ENCODE assay signal across 10 mouse cellular contexts in the genomic region with DNA sequence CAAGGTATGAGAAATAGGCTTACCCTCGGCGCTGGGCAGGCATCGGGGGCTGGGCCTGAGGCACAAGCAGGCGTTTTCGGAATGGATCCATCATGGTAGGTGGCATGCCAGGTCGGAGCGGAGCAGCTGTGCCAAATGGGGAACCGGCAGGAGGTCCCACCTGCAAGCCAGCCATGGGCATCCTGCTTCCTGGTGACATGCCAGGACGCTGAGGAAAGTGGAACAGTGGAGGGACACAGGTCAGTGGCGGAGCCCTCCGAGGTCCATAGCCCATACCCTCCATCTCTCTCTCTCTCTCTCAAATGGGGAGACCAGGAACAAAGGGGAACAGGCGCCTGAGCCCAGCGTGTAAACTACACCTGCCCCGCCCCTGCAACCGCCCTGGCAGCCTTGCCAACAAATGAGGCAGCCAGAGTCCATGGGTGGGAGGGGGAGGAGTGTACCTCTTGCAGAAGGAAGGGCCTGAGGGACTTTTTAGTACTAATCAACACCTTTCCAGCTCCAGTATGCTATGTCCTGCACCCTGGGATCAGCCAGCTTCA. TPM values are rescaled to one million over a fixed set of nuclear protein-coding genes. Genes with fewer than 3 reads are reported as not detected.
DNase-seq lines count a peak whose midpoint lies in the region; ATAC-seq and TF ChIP-seq lines count a peak whose summit lies in the region.
"Had no signal": no experiment of that assay in that cellular context is flagged by ENCODE, and none has a peak within 500 bp of the region (broad histone marks: within the 10 kb centered on the region; RNA-seq: fewer than 3 reads in every experiment).

No protein-coding gene starts in this region.

- H3K4me1 ChIP-seq in liver, adult 2 months (ENCODE audit: control insufficient read depth, insufficient read depth, low read length): peaks cover 26% of the 10 kb centered on the region
- peaks cover 45% of the 10 kb centered on the region for H3K4me1 ChIP-seq in liver, embryonic 12.5 days
- peaks cover 43% of the 10 kb centered on the region for H3K4me1 ChIP-seq in neural tube, embryonic 12.5 days

- H3K27me3 ChIP-seq in liver, adult 2 months (ENCODE audit: control insufficient read depth, insufficient read depth, low read length): no peaks in the 10 kb centered on the region
- no peaks in the 10 kb centered on the region for H3K27me3 ChIP-seq in liver, embryonic 12.5 days (replicated peaks)
- no peaks in the 10 kb centered on the region for H3K27me3 ChIP-seq in neural tube, embryonic 12.5 days (replicated peaks)

- DNase-seq in liver, adult 2 months (ENCODE audit: extremely low read depth, low read depth, low spot score): peak; percentile 88
- peak; percentile 97 for DNase-seq in cerebellum, adult 11-12 months
- DNase-seq in forelimb bud, embryonic 11.5 days (ENCODE audit: low read depth, low spot score): peak; percentile 38
- DNase-seq in kidney, postnatal 25 days: peak; percentile 63 to 85
- no peak for DNase-seq in frontal cortex, adult 2 months (ENCODE audit: extremely low spot score in 1 of 2, low spot score in 1 of 2)
- DNase-seq in embryo, embryonic 10 days (ENCODE audit: low spot score): no peak

- TF ChIP-seq POLR2A in liver, adult 2 months (IDR thresholded peaks at IDR 0.05; ENCODE audit: extremely low read depth, insufficient read depth, low read length): no peak

- H3K4me2 ChIP-seq in liver, embryonic 12.5 days: no peak overlapping the region
- H3K4me2 ChIP-seq in neural tube, embryonic 12.5 days (replicated peaks): peak overlapping the region; percentile 45

- no peak for TF ChIP-seq CTCF in liver, adult 2 months (IDR thresholded peaks at IDR 0.05; ENCODE audit: low read depth, low read length)

- H3K4me3 ChIP-seq in liver, adult 2 months (ENCODE audit: insufficient read depth, low read depth, low read length): peak overlapping the region; percentile 56
- H3K4me3 ChIP-seq in liver, embryonic 12.5 days: no peak overlapping the region
- H3K4me3 ChIP-seq in neural tube, embryonic 12.5 days: no peak overlapping the region

- WGBS in liver, adult 2 months: 27% methylated on average over 15 of the region's 15 CpGs
- 76% methylated on average over 15 of the region's 15 CpGs for WGBS in liver, embryonic 12.5 days (ENCODE audit: insufficient replicate concordance)
- WGBS in neural tube, embryonic 12.5 days: 72% methylated on average over 15 of the region's 15 CpGs

- no peaks in the 10 kb centered on the region for H3K9me3 ChIP-seq in liver, embryonic 12.5 days (replicated peaks)
- H3K9me3 ChIP-seq in neural tube, embryonic 12.5 days: no peaks in the 10 kb centered on the region
- H3K9me3 ChIP-seq: G1E had no signal

- peaks cover 41% of the 10 kb centered on the region for H3K36me3 ChIP-seq in liver, adult 2 months (ENCODE audit: control insufficient read depth, insufficient read depth, low read length)
- peaks cover 67% of the 10 kb centered on the region for H3K36me3 ChIP-seq in liver, embryonic 12.5 days
- peaks cover 50% of the 10 kb centered on the region for H3K36me3 ChIP-seq in neural tube, embryonic 12.5 days

- no peak for ATAC-seq in liver, embryonic 12.5 days
- no peak for ATAC-seq in neural tube, embryonic 12.5 days (ENCODE audit: low FRiP score, low read depth)

- peaks cover 15% of the 10 kb centered on the region; the same call in 1 of the 2 replicates for H3K79me2 ChIP-seq in liver, adult 2 months (ENCODE audit: control insufficient read depth, insufficient read depth, low read length)

- peak overlapping the region; percentile 94 for H3K27ac ChIP-seq in liver, adult 2 months (replicated peaks; ENCODE audit: insufficient read depth, low read depth, low read length)
- H3K27ac ChIP-seq in liver, embryonic 12.5 days: no peak overlapping the region
- H3K27ac ChIP-seq in neural tube, embryonic 12.5 days: 0 out of 2 replicates have a peak overlapping the region, but pooled peaks have one; percentile 69

- H3K9ac ChIP-seq in liver, adult 2 months (ENCODE audit: low read depth, low read length): peak overlapping the region; percentile 53
- no peak overlapping the region for H3K9ac ChIP-seq in liver, embryonic 12.5 days
- no peak overlapping the region for H3K9ac ChIP-seq in neural tube, embryonic 12.5 days

RNA-seq across cellular contexts. Expression of a gene that starts 5.4 kb away (rescaled TPM):
- 70.1 and 70.3 TPM in 2 replicates for total RNA-seq in liver, adult 2 months (2014; rRNA removed)
- 67.3 and 84.8 TPM in 2 replicates for polyA plus RNA-seq in liver, adult 2 months (2012; rRNA removed)
- polyA plus RNA-seq in liver, embryonic 12.5 days (2016; fragmentation: Nextera tagmentation; extraction: Ambion mirVana): 52.4 and 55.2 TPM in 2 replicates
- polyA plus RNA-seq in neural tube, embryonic 12.5 days (2016; fragmentation: Nextera tagmentation; extraction: Ambion mirVana): 38.4 and 40.7 TPM in 2 replicates
- polyA plus RNA-seq in frontal cortex, adult 2 months (2012; rRNA removed): 32.1 and 33.5 TPM in 2 replicates

RNA-seq across cellular contexts. Expression of a gene that starts 9.1 kb away (rescaled TPM):
- total RNA-seq in liver, adult 2 months (2014; rRNA removed): not detected in 2 replicates
- not detected in 2 replicates for polyA plus RNA-seq in liver, adult 2 months (2012; rRNA removed)
- polyA plus RNA-seq in liver, embryonic 12.5 days (2016; fragmentation: Nextera tagmentation; extraction: Ambion mirVana): 0.57 and 0.83 TPM in 2 replicates
- 0.10 and 0.19 TPM in 2 replicates for polyA plus RNA-seq in neural tube, embryonic 12.5 days (2016; fragmentation: Nextera tagmentation; extraction: Ambion mirVana)
- 0.23 and 0.28 TPM in 2 replicates for polyA plus RNA-seq in frontal cortex, adult 2 months (2012; rRNA removed)
- total RNA-seq: G1E had no signal

RNA-seq across cellular contexts. Expression of a gene that starts 11.4 kb away (rescaled TPM):
- 60.3 and 65.2 TPM in 2 replicates for total RNA-seq in liver, adult 2 months (2014; rRNA removed)
- polyA plus RNA-seq in liver, adult 2 months (2012; rRNA removed): 37.7 and 43.2 TPM in 2 replicates
- polyA plus RNA-seq in liver, embryonic 12.5 days (2016; fragmentation: Nextera tagmentation; extraction: Ambion mirVana): 219 and 221 TPM in 2 replicates
- polyA plus RNA-seq in neural tube, embryonic 12.5 days (2016; fragmentation: Nextera tagmentation; extraction: Ambion mirVana): 358 and 381 TPM in 2 replicates
- 229 and 247 TPM in 2 replicates for polyA plus RNA-seq in frontal cortex, adult 2 months (2012; rRNA removed)

RNA-seq across cellular contexts. Expression of a gene that starts 11.5 kb away (rescaled TPM):
- 19.7 and 20.7 TPM in 2 replicates for total RNA-seq in liver, adult 2 months (2014; rRNA removed)
- polyA plus RNA-seq in liver, adult 2 months (2012; rRNA removed): 8.8 and 13.8 TPM in 2 replicates
- 80.9 and 83.5 TPM in 2 replicates for polyA plus RNA-seq in liver, embryonic 12.5 days (2016; fragmentation: Nextera tagmentation; extraction: Ambion mirVana)
- 52.3 TPM in 2 replicates for polyA plus RNA-seq in neural tube, embryonic 12.5 days (2016; fragmentation: Nextera tagmentation; extraction: Ambion mirVana)
- 23.7 and 28.1 TPM in 2 replicates for polyA plus RNA-seq in frontal cortex, adult 2 months (2012; rRNA removed)

RNA-seq across cellular contexts. Expression of a gene that starts 34.3 kb away (rescaled TPM):
- not detected in 2 replicates for total RNA-seq in liver, adult 2 months (2014; rRNA removed)
- not detected in 2 replicates for polyA plus RNA-seq in liver, adult 2 months (2012; rRNA removed)
- not detected in 2 replicates for polyA plus RNA-seq in liver, embryonic 12.5 days (2016; fragmentation: Nextera tagmentation; extraction: Ambion mirVana)
- polyA plus RNA-seq in neural tube, embryonic 12.5 days (2016; fragmentation: Nextera tagmentation; extraction: Ambion mirVana): not detected in 2 replicates
- polyA plus RNA-seq in frontal cortex, adult 2 months (2012; rRNA removed): 2.1 TPM in 1 of 2 replicates, not detected in the other
- total RNA-seq: G1E had no signal
- polyA plus RNA-seq: G1E; gonadal fat pad, adult 2 months had no signal

Comparison
In these comparisons a context has a peak if more than half of its experiments do, and no peak if none do; other contexts are left out.
1. DNase-seq: peak in liver, adult 2 months (single experiment), cerebellum, adult 11-12 months (single experiment), forelimb bud, embryonic 11.5 days (single experiment) and kidney, postnatal 25 days (2 of 2); none in frontal cortex, adult 2 months (0 of 2) and embryo, embryonic 10 days (single experiment).